Mouse (Mus musculus) spleen, postnatal 36 days (tissue): ENCODE results near the gene Khk.

Experiments used
- DNase-seq, 2 experiments: peaks; one replicate each; pipeline ENCODE4 v3.0.0; 2022; ENCODE audit warnings: low spot score in 2 of 2, mixed read lengths in 1 of 2

Gene Khk

GRCm38 (mm10) chr5:30934725-30935461 lies 13.7 kb downstream of the Khk start:
- DNase-seq, result no peak

- no peak for DNase-seq
These were observed 21.8 kb downstream of the Khk start for GRCm38 (mm10) chr5:30943004-30943403.

GRCm38 (mm10) chr5:30944344-30944743 lies 23.1 kb downstream of the Khk start:
- no peak for DNase-seq

GRCm38 (mm10) chr5:30944956-30945781 lies 23.9 kb downstream of the Khk start, which contains the start of gene Cgref1:
Gene Cgref1, minus strand, starts transcription at chr5:30945591.
- no peak for DNase-seq

- no peak for DNase-seq
These were observed 27.4 kb downstream of the Khk start for GRCm38 (mm10) chr5:30948620-30949019.

GRCm38 (mm10) chr5:30949654-30950326 lies 28.6 kb downstream of the Khk start:
- DNase-seq, result peak; percentile 91 to 92

GRCm38 (mm10) chr5:30950451-30950850 lies 29.2 kb downstream of the Khk start:
- DNase-seq, result no peak

- DNase-seq, result no peak
These were observed 29.7 kb downstream of the Khk start for GRCm38 (mm10) chr5:30950922-30951321.

GRCm38 (mm10) chr5:30951706-30952105 lies 30.5 kb downstream of the Khk start:
- no peak for DNase-seq

- DNase-seq, result no peak
These were observed 31.3 kb downstream of the Khk start for GRCm38 (mm10) chr5:30952551-30952950.

- no peak for DNase-seq
These were observed 32.8 kb downstream of the Khk start for GRCm38 (mm10) chr5:30954065-30954464.

- no peak for DNase-seq
These were observed 33.3 kb downstream of the Khk start for GRCm38 (mm10) chr5:30954556-30954955.

- no peak for DNase-seq
These were observed 34.5 kb downstream of the Khk start for GRCm38 (mm10) chr5:30955751-30956150.

GRCm38 (mm10) chr5:30957891-30958290 lies 36.7 kb downstream of the Khk start:
- no peak for DNase-seq

GRCm38 (mm10) chr5:30959198-30959854 lies 38.1 kb downstream of the Khk start:
- DNase-seq, result no peak

- peak; percentile 97 to 98 for DNase-seq
These were observed 38.8 kb downstream of the Khk start, which contains the start of gene Preb for GRCm38 (mm10) chr5:30959966-30960501. Gene Preb, minus strand, starts transcription at chr5:30960361.

GRCm38 (mm10) chr5:30960814-30961213 lies 39.6 kb downstream of the Khk start:
- DNase-seq, result no peak

GRCm38 (mm10) chr5:30961545-30962505 lies 40.6 kb downstream of the Khk start:
- peak; percentile 33 to 52 for DNase-seq

GRCm38 (mm10) chr5:30963916-30964315 lies 42.7 kb downstream of the Khk start:
- no peak for DNase-seq

GRCm38 (mm10) chr5:30966189-30966588 lies 45.0 kb downstream of the Khk start:
- DNase-seq, result no peak
